Mouse (Mus musculus): ENCODE data around the gene Hps3.

DNA sequence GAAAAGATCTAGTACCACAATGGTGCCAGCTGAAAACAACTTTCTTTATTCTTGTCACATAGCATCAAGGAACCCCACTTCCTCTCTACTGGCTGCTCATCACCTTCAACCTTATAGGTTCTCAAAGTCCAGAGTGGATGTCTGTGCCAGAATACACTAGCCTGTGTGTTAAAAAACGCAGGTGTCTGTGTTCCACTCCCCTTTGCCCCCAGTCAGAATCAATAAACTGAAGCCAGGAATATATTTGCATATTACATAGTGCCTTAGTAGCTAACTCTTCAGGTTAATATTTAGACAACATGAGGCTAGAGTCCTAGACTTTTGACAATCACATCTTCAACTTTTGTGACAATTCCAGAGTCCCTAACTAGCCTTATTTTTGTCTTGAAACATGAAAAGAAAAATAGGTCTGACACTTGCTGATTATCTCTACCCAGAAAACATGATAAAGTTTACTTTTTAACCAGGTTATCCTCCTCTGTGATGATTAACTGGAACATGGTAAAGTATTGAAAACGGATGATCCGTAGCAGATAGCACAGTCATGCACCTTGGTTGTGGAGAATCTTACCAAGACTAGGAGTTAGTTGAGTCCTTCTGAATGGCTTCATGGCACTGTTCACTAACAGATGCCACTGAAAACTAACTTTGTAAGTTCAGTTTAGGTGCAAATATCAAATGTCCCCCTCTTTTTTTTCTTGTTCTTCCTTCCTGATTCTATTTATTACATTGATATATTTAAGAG, 72.2 kb downstream of the Hps3 start:
- no peak for TF ChIP-seq POLR2A (IDR thresholded peaks at IDR 0.05; ENCODE audit: insufficient read depth, low read depth, low read length)
- TF ChIP-seq CTCF (IDR thresholded peaks at IDR 0.05; ENCODE audit: insufficient read depth, low read depth, low read length): no peak
